9 mouse cellular contexts compared by ENCODE assay signal in the genomic region with DNA sequence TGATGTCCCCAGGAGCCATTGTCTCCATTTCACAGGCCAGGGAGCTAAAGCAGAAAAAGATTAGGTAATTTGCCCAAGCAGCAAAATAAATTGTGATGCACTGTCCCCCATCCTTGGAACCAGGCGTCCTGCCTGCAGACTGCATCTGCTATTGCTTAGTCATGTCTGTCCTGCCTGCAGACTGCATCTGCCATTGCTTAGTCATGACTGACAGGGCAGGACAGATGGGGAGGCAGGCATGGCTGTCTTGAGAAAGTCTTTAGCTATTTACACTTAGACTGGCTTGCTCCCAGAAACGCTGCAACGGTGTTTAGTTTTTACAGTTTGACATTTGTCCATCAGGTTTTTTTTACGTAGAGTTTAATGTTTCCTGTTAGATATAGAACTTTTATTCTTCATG. TPM values are rescaled to one million over a fixed set of nuclear protein-coding genes. Genes with fewer than 3 reads are reported as not detected.
DNase-seq lines count a peak whose midpoint lies in the region; ATAC-seq and TF ChIP-seq lines count a peak whose summit lies in the region.
"Had no signal": no experiment of that assay in that cellular context is flagged by ENCODE, and none has a peak within 500 bp of the region (broad histone marks: within the 10 kb centered on the region; RNA-seq: fewer than 3 reads in every experiment).

No protein-coding gene starts in this region.

- no peak overlapping the region for H3K27ac ChIP-seq in kidney, postnatal 0 days
- no peak overlapping the region for H3K27ac ChIP-seq in liver, postnatal 0 days (ENCODE audit: low read depth)
- no peak overlapping the region for H3K27ac ChIP-seq in kidney, embryonic 16.5 days (ENCODE audit: low read length)
- H3K27ac ChIP-seq: liver, embryonic 14.5 days had no signal

- 43% methylated on average over 4 of the region's 4 CpGs for WGBS in kidney, postnatal 0 days
- WGBS in liver, postnatal 0 days (ENCODE audit: insufficient replicate concordance): 58% methylated on average over 4 of the region's 4 CpGs
- WGBS in kidney, embryonic 16.5 days: 46% methylated on average over 4 of the region's 4 CpGs

- no peaks in the 10 kb centered on the region for H3K36me3 ChIP-seq in kidney, postnatal 0 days (ENCODE audit: insufficient read depth, low read length)
- no peaks in the 10 kb centered on the region for H3K36me3 ChIP-seq in liver, postnatal 0 days (replicated peaks; ENCODE audit: insufficient read depth, low read length)
- no peaks in the 10 kb centered on the region for H3K36me3 ChIP-seq in kidney, embryonic 16.5 days (ENCODE audit: insufficient read depth, low read length)

- H3K9me3 ChIP-seq in kidney, postnatal 0 days (replicated peaks; ENCODE audit: low read length): no peaks in the 10 kb centered on the region
- H3K9me3 ChIP-seq in liver, postnatal 0 days (ENCODE audit: low read length): no peaks in the 10 kb centered on the region
- no peaks in the 10 kb centered on the region for H3K9me3 ChIP-seq in kidney, embryonic 16.5 days (ENCODE audit: low read length)

- no peak overlapping the region for H3K9ac ChIP-seq in kidney, postnatal 0 days (ENCODE audit: low read depth, low read length)
- H3K9ac ChIP-seq in liver, postnatal 0 days (replicated peaks): no peak overlapping the region
- H3K9ac ChIP-seq in kidney, embryonic 16.5 days (replicated peaks; ENCODE audit: low read length): no peak overlapping the region
- H3K9ac ChIP-seq: liver, embryonic 14.5 days had no signal

- H3K4me1 ChIP-seq in kidney, postnatal 0 days (replicated peaks; ENCODE audit: insufficient read depth, low read length): no peaks in the 10 kb centered on the region
- peaks cover 3% of the 10 kb centered on the region; the same call in 1 of the 2 replicates for H3K4me1 ChIP-seq in liver, postnatal 0 days (ENCODE audit: insufficient read depth)
- 0 out of 2 replicates have a peak, but pooled peaks cover 3% of the 10 kb centered on the region for H3K4me1 ChIP-seq in kidney, embryonic 16.5 days (ENCODE audit: insufficient read depth, low read length)

- no peak overlapping the region for H3K4me2 ChIP-seq in kidney, postnatal 0 days (ENCODE audit: low read length)
- no peak overlapping the region for H3K4me2 ChIP-seq in liver, postnatal 0 days (ENCODE audit: low read depth, low read length)
- no peak overlapping the region for H3K4me2 ChIP-seq in kidney, embryonic 16.5 days (replicated peaks; ENCODE audit: low read depth, low read length)

- no peak for TF ChIP-seq EP300 in liver, postnatal 0 days (IDR thresholded peaks at IDR 0.05; ENCODE audit: low read depth)

- intact Hi-C loops in left cerebral cortex, postnatal 25 days (cut with DNase I): no loop called here

- ATAC-seq in kidney, postnatal 0 days (replicated peaks; ENCODE audit: low FRiP score, low read depth): no peak
- no peak for ATAC-seq in liver, postnatal 0 days
- ATAC-seq in kidney, embryonic 16.5 days (ENCODE audit: low FRiP score, low TSS enrichment): no peak

- no peaks in the 10 kb centered on the region for H3K27me3 ChIP-seq in kidney, postnatal 0 days (ENCODE audit: insufficient read depth, low read length)
- no peaks in the 10 kb centered on the region for H3K27me3 ChIP-seq in liver, postnatal 0 days (ENCODE audit: insufficient read depth, low read length)
- no peaks in the 10 kb centered on the region for H3K27me3 ChIP-seq in kidney, embryonic 16.5 days (ENCODE audit: insufficient read depth, low read length)

- peak; percentile 49 for DNase-seq in kidney, postnatal 0 days (ENCODE audit: low spot score)
- DNase-seq in kidney, adult 11 months: no peak
- DNase-seq in 416B (ENCODE audit: low read depth) (peak; percentile 46), ZHBTc4 (ENCODE audit: low read depth, low spot score) (peak; percentile 49)
- DNase-seq in left cerebral cortex, postnatal 25 days (ENCODE audit: low spot score in 2 of 2): peak; percentile 48 to 77
- DNase-seq in liver, postnatal 0 days: no peak
- no peak for DNase-seq in spleen, postnatal 36 days (ENCODE audit: low spot score in 2 of 2)

- H3K4me3 ChIP-seq in kidney, postnatal 0 days (replicated peaks; ENCODE audit: low read depth, low read length): no peak overlapping the region
- no peak overlapping the region for H3K4me3 ChIP-seq in liver, postnatal 0 days (ENCODE audit: low read depth, low read length)
- H3K4me3 ChIP-seq in kidney, embryonic 16.5 days (ENCODE audit: low read length): no peak overlapping the region

- no peak for TF ChIP-seq CTCF in kidney, postnatal 0 days (IDR thresholded peaks at IDR 0.05; ENCODE audit: low read depth)
- TF ChIP-seq CTCF in liver, postnatal 0 days (IDR thresholded peaks at IDR 0.05; ENCODE audit: low read depth): no peak

RNA-seq across cellular contexts. Expression of a gene that starts 19.5 kb away (rescaled TPM):
- polyA plus RNA-seq in kidney, postnatal 0 days (2015; fragmentation: Nextera tagmentation; extraction: Ambion mirVana): 4.3 and 4.7 TPM in 2 replicates
- total RNA-seq in left cerebral cortex, postnatal 25 days (2021): not detected
- 0.12 TPM in 1 of 2 replicates, not detected in the other for polyA plus RNA-seq in liver, postnatal 0 days (2015; fragmentation: Nextera tagmentation; extraction: Ambion mirVana)
- 2.6 and 2.9 TPM in 2 replicates for polyA plus RNA-seq in kidney, embryonic 16.5 days (2015; fragmentation: Nextera tagmentation; extraction: Ambion mirVana)

RNA-seq across cellular contexts. Expression of a gene that starts 33.6 kb away (rescaled TPM):
- 3.9 and 4.2 TPM in 2 replicates for polyA plus RNA-seq in kidney, postnatal 0 days (2015; fragmentation: Nextera tagmentation; extraction: Ambion mirVana)
- total RNA-seq in left cerebral cortex, postnatal 25 days (2021): 1 to 10 TPM; 2.8 to 4.0 TPM
- polyA plus RNA-seq in liver, postnatal 0 days (2015; fragmentation: Nextera tagmentation; extraction: Ambion mirVana): 2.4 and 2.5 TPM in 2 replicates
- polyA plus RNA-seq in kidney, embryonic 16.5 days (2015; fragmentation: Nextera tagmentation; extraction: Ambion mirVana): 5.0 and 5.9 TPM in 2 replicates

RNA-seq across cellular contexts. Expression of a gene that starts 50.4 kb away (rescaled TPM):
- 2.9 and 3.0 TPM in 2 replicates for polyA plus RNA-seq in kidney, postnatal 0 days (2015; fragmentation: Nextera tagmentation; extraction: Ambion mirVana)
- 1 to 10 TPM; 1.1 to 1.6 TPM for total RNA-seq in left cerebral cortex, postnatal 25 days (2021)
- polyA plus RNA-seq in liver, postnatal 0 days (2015; fragmentation: Nextera tagmentation; extraction: Ambion mirVana): not detected in 2 replicates
- 3.3 and 3.5 TPM in 2 replicates for polyA plus RNA-seq in kidney, embryonic 16.5 days (2015; fragmentation: Nextera tagmentation; extraction: Ambion mirVana)

Comparison
In these comparisons a context has a peak if more than half of its experiments do, and no peak if none do; other contexts are left out.
1. DNase-seq: peak in kidney, postnatal 0 days (single experiment), 416B (single experiment), ZHBTc4 (single experiment) and left cerebral cortex, postnatal 25 days (2 of 2); none in kidney, adult 11 months (single experiment), liver, postnatal 0 days (single experiment) and spleen, postnatal 36 days (0 of 2).